In the genomic region with DNA sequence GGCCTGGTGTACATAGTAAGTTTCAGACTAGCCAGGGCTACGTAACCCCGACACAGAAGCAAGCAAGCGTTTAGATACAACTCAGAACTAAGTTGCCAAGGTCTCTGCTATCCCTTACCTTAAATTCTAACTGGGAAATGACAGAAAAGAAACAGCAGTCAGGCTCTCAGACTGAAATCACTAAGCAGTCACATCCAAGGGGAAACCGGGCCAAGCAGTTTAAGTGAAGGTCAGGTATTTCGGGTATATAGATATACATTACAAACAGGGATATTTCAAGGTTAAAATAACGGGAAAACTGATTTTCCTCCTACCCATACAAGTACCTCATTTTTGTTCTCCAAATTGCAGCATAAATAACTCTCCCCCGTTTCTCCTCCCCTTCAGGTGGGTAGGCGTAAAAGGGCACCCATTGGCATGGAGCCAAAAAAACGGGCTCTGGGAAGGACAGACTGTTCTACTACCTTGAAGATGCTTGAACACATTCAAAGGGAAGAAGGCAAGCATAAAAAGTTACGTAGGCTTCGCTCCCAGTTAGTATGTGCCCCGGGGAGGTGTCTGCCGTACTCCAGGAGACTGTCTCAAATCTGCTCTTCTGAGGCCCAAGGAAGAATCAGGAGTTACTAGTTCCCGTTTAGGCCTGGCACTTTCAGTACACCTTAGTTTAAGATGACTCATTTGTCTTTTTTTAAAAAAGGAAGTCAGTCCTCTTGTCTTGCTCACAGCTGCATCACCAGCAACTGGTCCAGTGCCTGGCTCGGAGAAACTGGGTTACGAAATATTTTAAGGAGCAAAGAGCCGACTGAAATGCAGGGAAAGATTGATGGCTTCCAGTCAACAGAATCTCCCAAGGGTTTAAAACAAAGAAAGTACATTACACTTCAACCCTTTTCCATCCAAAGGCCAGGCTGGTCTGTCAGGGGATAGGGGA, we compare ENCODE assay signal across 8 mouse cellular contexts. TPM values are rescaled to one million over a fixed set of nuclear protein-coding genes. Genes with fewer than 3 reads are reported as not detected.
DNase-seq lines count a peak whose midpoint lies in the region; ATAC-seq and TF ChIP-seq lines count a peak whose summit lies in the region.

No protein-coding gene starts in this region.

- H3K27ac ChIP-seq in hindbrain, postnatal 0 days: peak overlapping the region; percentile 83; the same call in 1 of the 2 replicates
- no peak overlapping the region for H3K27ac ChIP-seq in midbrain, embryonic 11.5 days (ENCODE audit: low read depth, low read length)

- peak overlapping the region; percentile 72; the same call in 1 of the 2 replicates for H3K9ac ChIP-seq in hindbrain, postnatal 0 days (replicated peaks; ENCODE audit: low read length)
- H3K9ac ChIP-seq in midbrain, embryonic 11.5 days (ENCODE audit: low read length): peak overlapping the region; percentile 86; the same call in 1 of the 2 replicates

- WGBS in hindbrain, postnatal 0 days: 63% methylated on average over 17 of the region's 17 CpGs
- 81% methylated on average over 17 of the region's 17 CpGs for WGBS in midbrain, embryonic 11.5 days

- intact Hi-C loops in gastrocnemius, postnatal 14 days (cut with DNase I; ENCODE audit: low total_unique reads): no loop called here
- intact Hi-C loops in left cerebral cortex, postnatal 36 days (cut with DNase I): no loop called here

- no peak for ATAC-seq in hindbrain, postnatal 0 days
- no peak for ATAC-seq in midbrain, embryonic 11.5 days (ENCODE audit: low FRiP score)

- peaks cover 5% of the 10 kb centered on the region; the same call in 1 of the 2 replicates for H3K4me1 ChIP-seq in hindbrain, postnatal 0 days (ENCODE audit: insufficient read depth, low read length)
- H3K4me1 ChIP-seq in midbrain, embryonic 11.5 days (ENCODE audit: control insufficient read depth, insufficient read depth, low read length): peaks cover 8% of the 10 kb centered on the region

- no peaks in the 10 kb centered on the region for H3K9me3 ChIP-seq in hindbrain, postnatal 0 days (ENCODE audit: low read length)
- H3K9me3 ChIP-seq in midbrain, embryonic 11.5 days (ENCODE audit: control insufficient read depth, low read length): no peaks in the 10 kb centered on the region

- peak overlapping the region; percentile 74 for H3K4me2 ChIP-seq in hindbrain, postnatal 0 days (ENCODE audit: low read depth, low read length)
- H3K4me2 ChIP-seq in midbrain, embryonic 11.5 days: peak overlapping the region; percentile 45

- no peaks in the 10 kb centered on the region for H3K27me3 ChIP-seq in hindbrain, postnatal 0 days (ENCODE audit: insufficient read depth, low read length)
- H3K27me3 ChIP-seq in midbrain, embryonic 11.5 days (ENCODE audit: control insufficient read depth, insufficient read depth, low read length): no peaks in the 10 kb centered on the region

- DNase-seq in left cerebral cortex, adult 18-20 months (ENCODE audit: low spot score in 2 of 2): peak; percentile 29 to 48
- DNase-seq in left cerebral cortex, adult 11 months (ENCODE audit: low spot score): no peak
- DNase-seq in cerebellum, adult 9-10 months: peak; percentile 60
- peak; percentile 23 for DNase-seq in gastrocnemius, postnatal 14 days
- no peak for DNase-seq in hindbrain, postnatal 0 days (ENCODE audit: low spot score)
- DNase-seq in left cerebral cortex, postnatal 36 days (ENCODE audit: low spot score in 2 of 2): peak; percentile 30 to 42
- DNase-seq in midbrain, embryonic 11.5 days (ENCODE audit: low spot score, missing footprints): no peak
- DNase-seq in spleen, postnatal 10 days (ENCODE audit: low spot score in 2 of 2): peak; percentile 17 to 35

- peak overlapping the region; percentile 97 for H3K4me3 ChIP-seq in hindbrain, postnatal 0 days (ENCODE audit: low read length)
- peak overlapping the region; percentile 89 for H3K4me3 ChIP-seq in midbrain, embryonic 11.5 days (ENCODE audit: low read depth, low read length)

- no peak for TF ChIP-seq CTCF in hindbrain, postnatal 0 days (IDR thresholded peaks at IDR 0.05; ENCODE audit: low read depth)

- no peaks in the 10 kb centered on the region for H3K36me3 ChIP-seq in hindbrain, postnatal 0 days (ENCODE audit: insufficient read depth, low read length)
- no peaks in the 10 kb centered on the region for H3K36me3 ChIP-seq in midbrain, embryonic 11.5 days (ENCODE audit: control insufficient read depth, insufficient read depth, low read length)

RNA-seq across cellular contexts. Expression of gene Got2, which starts 1.4 kb away (rescaled TPM):
- 100 to 1,000 TPM; 231 to 248 TPM for total RNA-seq in left cerebral cortex, adult 18-20 months (2021)
- 100 to 1,000 TPM; 335 to 396 TPM for total RNA-seq in gastrocnemius, postnatal 14 days (2021)
- total RNA-seq in hindbrain, postnatal 0 days (2014; rRNA removed): 243 and 251 TPM in 2 replicates
- polyA plus RNA-seq in hindbrain, postnatal 0 days (2015; fragmentation: Nextera tagmentation; extraction: Ambion mirVana): 228 and 230 TPM in 2 replicates
- total RNA-seq in left cerebral cortex, postnatal 36 days (2021): 100 to 1,000 TPM; 211 to 254 TPM
- 84.1 and 88.6 TPM in 2 replicates for polyA plus RNA-seq in midbrain, embryonic 11.5 days (2014; fragmentation: Nextera tagmentation; extraction: Ambion mirVana)

RNA-seq across cellular contexts. Expression of gene Slc38a7, which starts 33.6 kb away (rescaled TPM):
- 10 to 100 TPM; 24.4 to 28.7 TPM for total RNA-seq in left cerebral cortex, adult 18-20 months (2021)
- total RNA-seq in gastrocnemius, postnatal 14 days (2021): 1 to 10 TPM; 5.6 to 5.8 TPM
- total RNA-seq in hindbrain, postnatal 0 days (2014; rRNA removed): 29.8 and 35.6 TPM in 2 replicates
- polyA plus RNA-seq in hindbrain, postnatal 0 days (2015; fragmentation: Nextera tagmentation; extraction: Ambion mirVana): 19.6 and 21.6 TPM in 2 replicates
- total RNA-seq in left cerebral cortex, postnatal 36 days (2021): 10 to 100 TPM; 24.4 to 30.5 TPM
- polyA plus RNA-seq in midbrain, embryonic 11.5 days (2014; fragmentation: Nextera tagmentation; extraction: Ambion mirVana): 16.5 and 17.2 TPM in 2 replicates

Comparison
In these comparisons a context has a peak if more than half of its experiments do, and no peak if none do; other contexts are left out.
1. DNase-seq: peak in left cerebral cortex, adult 18-20 months (2 of 2), cerebellum, adult 9-10 months (single experiment), gastrocnemius, postnatal 14 days (single experiment), left cerebral cortex, postnatal 36 days (2 of 2) and spleen, postnatal 10 days (2 of 2); none in left cerebral cortex, adult 11 months (single experiment), hindbrain, postnatal 0 days (single experiment) and midbrain, embryonic 11.5 days (single experiment).